Mouse (Mus musculus): ENCODE measurements around the gene Dok1. TPM values are rescaled to one million over a fixed set of nuclear protein-coding genes. Genes with fewer than 3 reads are reported as not detected.

Dok1 gene
- total and polyA plus RNA-seq, 3 experiments = 18.7 to 22.3 TPM; not detected in 1

GRCm38 (mm10) chr6:82993696-82994095 lies 39.6 kb downstream of the Dok1 start:
- Histone ChIP-seq H3K79me2 (ENCODE audit: control insufficient read depth, insufficient read depth, low read length, poor library complexity) (no peaks in the 10 kb centered on the region), H3K27me3 (ENCODE audit: control insufficient read depth in 1 of 2, insufficient read depth in 2 of 2, low read length in 2 of 2) (peaks cover 11 to 18% of the 10 kb centered on the region in 2 experiments), H3K36me3 (ENCODE audit: control insufficient read depth in 1 of 2, insufficient read depth in 2 of 2, low read length in 2 of 2) (peaks cover 0 to 12% of the 10 kb centered on the region in 2 experiments; a peak in 2 of 4 replicates), H3K4me1 (ENCODE audit: control insufficient read depth in 1 of 2, insufficient read depth in 2 of 2, low read length in 2 of 2) (peaks cover 0 to 13% of the 10 kb centered on the region in 2 experiments; a peak in 3 of 4 replicates), H3K4me3 (ENCODE audit: control insufficient read depth in 1 of 2, insufficient read depth in 1 of 2, low read depth in 2 of 2, low read length in 2 of 2) (no peak overlapping the region), H3K9me3 (replicated peaks; ENCODE audit: insufficient read depth, low read length) (no peaks in the 10 kb centered on the region), H3K9ac (ENCODE audit: control insufficient read depth, low read depth, low read length, poor library complexity, severe bottlenecking) (no peak overlapping the region), H3K27ac (ENCODE audit: control insufficient read depth, low read depth, low read length) (no peak overlapping the region)
- DNase-seq (ENCODE audit: low read depth, low spot score) = no peak
- TF ChIP-seq MAZ (IDR thresholded peaks at IDR 0.05; ENCODE audit: low read depth, low read length) (no peak), TCF12 (IDR thresholded peaks at IDR 0.05; ENCODE audit: low read depth, low read length) (no peak), TAL1 (IDR thresholded peaks at IDR 0.05; ENCODE audit: low read length) (no peak), EP300 (IDR thresholded peaks at IDR 0.05; ENCODE audit: low read depth in 1 of 2, low read length in 2 of 2) (no peak), SMC3 (IDR thresholded peaks at IDR 0.05; ENCODE audit: low read depth, low read length) (no peak), RCOR1 (IDR thresholded peaks at IDR 0.05; ENCODE audit: low read depth, low read length) (no peak), ETS1 (IDR thresholded peaks at IDR 0.05; ENCODE audit: low read depth, low read length) (no peak), MEF2A (IDR thresholded peaks at IDR 0.05; ENCODE audit: extremely low read depth, insufficient replicate concordance, low read depth, low read length, poor library complexity, severe bottlenecking) (no peak), MYC (IDR thresholded peaks at IDR 0.05; ENCODE audit: low read depth, low read length) (no peak), UBTF (IDR thresholded peaks at IDR 0.05; ENCODE audit: borderline replicate concordance, insufficient read depth, low read depth, low read length) (no peak), GATA1 (IDR thresholded peaks at IDR 0.05; ENCODE audit: low read depth, low read length) (no peak), MYB (IDR thresholded peaks at IDR 0.05; ENCODE audit: low read depth, low read length) (no peak), SIN3A (IDR thresholded peaks at IDR 0.05; ENCODE audit: low read length) (no peak), POLR2AphosphoS2 (IDR thresholded peaks at IDR 0.05; ENCODE audit: low read length) (no peak), ZNF384 (IDR thresholded peaks at IDR 0.05; ENCODE audit: low read depth, low read length) (no peak)

- H3K9me3 ChIP-seq (replicated peaks; ENCODE audit: insufficient read depth, low read length) = no peaks in the 10 kb centered on the region
- TF ChIP-seq GATA1 (IDR thresholded peaks at IDR 0.05; ENCODE audit: low read depth, low read length) (no peak), UBTF (IDR thresholded peaks at IDR 0.05; ENCODE audit: borderline replicate concordance, insufficient read depth, low read depth, low read length) (no peak), GABPA (IDR thresholded peaks at IDR 0.05; ENCODE audit: low read depth, low read length) (no peak), MYB (IDR thresholded peaks at IDR 0.05; ENCODE audit: low read depth, low read length) (no peak), CHD2 (IDR thresholded peaks at IDR 0.05; ENCODE audit: low read length) (no peak), ZC3H11A (IDR thresholded peaks at IDR 0.05; ENCODE audit: low read depth, low read length) (no peak), USF1 (IDR thresholded peaks at IDR 0.05; ENCODE audit: low read depth, low read length) (no peak), CTCF (IDR thresholded peaks at IDR 0.05 in 2 of 3, conservative IDR thresholded peaks at IDR 0.05 in 1 of 3; ENCODE audit: control insufficient read depth in 1 of 3, insufficient read depth in 1 of 3, low read depth in 2 of 3, low read length in 3 of 3, poor library complexity in 1 of 3, severe bottlenecking in 1 of 3) (no peak), MEF2A (IDR thresholded peaks at IDR 0.05; ENCODE audit: extremely low read depth, insufficient replicate concordance, low read depth, low read length, poor library complexity, severe bottlenecking) (no peak), SMC3 (IDR thresholded peaks at IDR 0.05; ENCODE audit: low read depth, low read length) (no peak), JUND (IDR thresholded peaks at IDR 0.05; ENCODE audit: low read depth, low read length) (no peak), CHD1 (IDR thresholded peaks at IDR 0.05; ENCODE audit: low read depth, low read length) (no peak), MXI1 (IDR thresholded peaks at IDR 0.05; ENCODE audit: low read depth, low read length) (no peak), TCF12 (IDR thresholded peaks at IDR 0.05; ENCODE audit: low read depth, low read length) (no peak), POLR2A (IDR thresholded peaks at IDR 0.05; ENCODE audit: control insufficient read depth in 1 of 2, insufficient read depth in 1 of 2, low read depth in 1 of 2, low read length in 2 of 2, poor library complexity in 1 of 2) (no peak), E2F4 (IDR thresholded peaks at IDR 0.05; ENCODE audit: borderline replicate concordance, low read depth, low read length) (no peak), ELF1 (IDR thresholded peaks at IDR 0.05; ENCODE audit: low read depth, low read length) (no peak), HCFC1 (IDR thresholded peaks at IDR 0.05; ENCODE audit: low read depth, low read length) (no peak)
These were observed 45.8 kb downstream of the Dok1 start for GRCm38 (mm10) chr6:82987411-82987971.

More at GRCm38 (mm10) chr6:82987411-82987971, 45.8 kb downstream of the Dok1 start:
- no peaks in the 10 kb centered on the region for H3K79me2 ChIP-seq (ENCODE audit: control insufficient read depth, insufficient read depth, low read length, poor library complexity)
- H3K4me1 ChIP-seq (ENCODE audit: control insufficient read depth in 1 of 2, insufficient read depth in 2 of 2, low read length in 2 of 2) = no peaks in the 10 kb centered on the region
- DNase-seq (ENCODE audit: low read depth, low spot score) = no peak
- no peak overlapping the region for H3K9ac ChIP-seq (ENCODE audit: control insufficient read depth, low read depth, low read length, poor library complexity, severe bottlenecking)
- H3K27ac ChIP-seq (ENCODE audit: control insufficient read depth, low read depth, low read length) = no peak overlapping the region
- H3K4me3 ChIP-seq (ENCODE audit: control insufficient read depth in 1 of 2, insufficient read depth in 1 of 2, low read depth in 2 of 2, low read length in 2 of 2) = no peak overlapping the region
- no peaks in the 10 kb centered on the region for H3K36me3 ChIP-seq (ENCODE audit: control insufficient read depth in 1 of 2, insufficient read depth in 2 of 2, low read length in 2 of 2)
- peaks cover 20 to 33% of the 10 kb centered on the region in 2 experiments for H3K27me3 ChIP-seq (ENCODE audit: control insufficient read depth in 1 of 2, insufficient read depth in 2 of 2, low read length in 2 of 2)
